18 mouse cellular contexts compared by ENCODE assay signal in the genomic region with DNA sequence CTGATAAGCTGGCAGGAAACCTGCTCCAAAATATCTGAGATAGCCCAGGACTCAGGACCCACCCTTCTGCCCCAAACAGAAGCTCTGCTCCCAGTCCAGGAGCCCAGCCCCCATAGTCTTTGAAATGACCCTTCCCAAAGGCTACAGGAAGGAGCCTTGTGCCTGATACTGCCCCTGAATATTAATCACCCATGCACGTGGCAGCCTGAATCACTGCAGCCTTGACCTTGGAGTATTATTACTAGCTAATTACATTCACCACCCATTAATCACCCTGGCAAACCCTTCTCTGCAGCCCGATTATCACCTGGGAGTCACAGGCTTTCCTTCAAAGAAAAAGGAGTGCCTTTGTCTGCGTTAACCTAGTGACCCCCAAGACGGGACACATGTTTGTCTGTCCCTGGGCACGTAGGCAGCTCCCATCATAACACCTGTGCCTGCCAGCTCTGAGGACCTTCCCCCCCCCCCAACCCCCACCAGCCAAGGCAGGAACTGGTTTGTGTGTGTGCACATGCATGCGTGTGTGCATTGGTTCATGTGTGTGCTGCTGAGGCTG. TPM values are rescaled to one million over a fixed set of nuclear protein-coding genes. Genes with fewer than 3 reads are reported as not detected.
DNase-seq lines count a peak whose midpoint lies in the region; ATAC-seq and TF ChIP-seq lines count a peak whose summit lies in the region.
"Had no signal": no experiment of that assay in that cellular context is flagged by ENCODE, and none has a peak within 500 bp of the region (broad histone marks: within the 10 kb centered on the region; RNA-seq: fewer than 3 reads in every experiment).

No protein-coding gene starts in this region.

- ATAC-seq in Patski = no peak

- no peak for TF ChIP-seq POLR2A in kidney, adult 2 months (IDR thresholded peaks at IDR 0.05; ENCODE audit: low read depth, low read length)
- no peak for TF ChIP-seq POLR2A in small intestine, adult 2 months (IDR thresholded peaks at IDR 0.05; ENCODE audit: low read depth, low read length)

- H3K4me3 ChIP-seq in kidney, adult 2 months (ENCODE audit: insufficient read depth, low read depth, low read length) = no peak overlapping the region
- no peak overlapping the region for H3K4me3 ChIP-seq in small intestine, adult 2 months (ENCODE audit: low read depth, low read length)
- H3K4me3 ChIP-seq in forebrain, embryonic 10.5 days = no peak overlapping the region
- H3K4me3 ChIP-seq in embryonic facial prominence, embryonic 10.5 days = no peak overlapping the region
- H3K4me3 ChIP-seq: embryonic facial prominence, embryonic 13.5 days; heart, embryonic 10.5 days had no signal

- H3K9me3 ChIP-seq in forebrain, embryonic 10.5 days = no peaks in the 10 kb centered on the region
- no peaks in the 10 kb centered on the region for H3K9me3 ChIP-seq in embryonic facial prominence, embryonic 10.5 days
- H3K9me3 ChIP-seq: embryonic facial prominence, embryonic 13.5 days; G1E; heart, embryonic 10.5 days had no signal

- no peaks in the 10 kb centered on the region for H3K36me3 ChIP-seq in kidney, adult 2 months (ENCODE audit: control insufficient read depth, insufficient read depth, low read length)
- H3K36me3 ChIP-seq in small intestine, adult 2 months (ENCODE audit: control insufficient read depth, insufficient read depth, low read length) = peaks cover 11% of the 10 kb centered on the region
- no peaks in the 10 kb centered on the region for H3K36me3 ChIP-seq in forebrain, embryonic 10.5 days (replicated peaks)
- no peaks in the 10 kb centered on the region for H3K36me3 ChIP-seq in embryonic facial prominence, embryonic 10.5 days (replicated peaks)
- H3K36me3 ChIP-seq: embryonic facial prominence, embryonic 13.5 days; heart, embryonic 10.5 days had no signal

- 41% methylated on average over 6 of the region's 6 CpGs for WGBS in kidney, adult 2 months
- 22% methylated on average over 6 of the region's 6 CpGs for WGBS in small intestine, adult 2 months
- WGBS in forebrain, embryonic 10.5 days = 66% methylated on average over 6 of the region's 6 CpGs
- WGBS in embryonic facial prominence, embryonic 10.5 days = 60% methylated on average over 6 of the region's 6 CpGs

- in situ Hi-C loops in Patski (cut with MboI; ENCODE audit: low pct_unique_long_range_greater_than_20kb) = no loop called here

- DNase-seq in kidney, adult 2 months = peak; percentile 30
- no peak for DNase-seq in kidney, postnatal 25 days
- DNase-seq in Patski (ENCODE audit: low read depth, low spot score) = peak; percentile 6
- DNase-seq in adrenal gland, postnatal 14 days = peak; percentile 56
- DNase-seq in forebrain, embryonic 10.5 days (ENCODE audit: extremely low spot score, low spot score) = no peak
- DNase-seq in embryonic facial prominence, embryonic 10.5 days (ENCODE audit: low spot score) = no peak
- DNase-seq: cerebellum, adult 11 months; cerebellum, postnatal 25 days; gastrocnemius, postnatal 25 days; heart, postnatal 14 days; midbrain, embryonic 14.5 days; right cerebral cortex, postnatal 4 days had no signal

- CTCF ChIA-PET in Patski (lab: Charles Lee) = interaction anchor here (1.2 to 1.5 kb wide), 2 partner anchors 11 to 80 kb away, joined by 3 to 4 read pairs; no protein-coding TSS in a partner anchor

- H3K4me1 ChIP-seq in kidney, adult 2 months (ENCODE audit: control insufficient read depth, insufficient read depth, low read length) = 0 out of 2 replicates have a peak, but pooled peaks cover 4% of the 10 kb centered on the region
- H3K4me1 ChIP-seq in small intestine, adult 2 months (ENCODE audit: control insufficient read depth, insufficient read depth, insufficient read length, low read length) = peaks cover 43% of the 10 kb centered on the region
- H3K4me1 ChIP-seq in forebrain, embryonic 10.5 days = peaks cover 19% of the 10 kb centered on the region
- H3K4me1 ChIP-seq in embryonic facial prominence, embryonic 10.5 days = peaks cover 15% of the 10 kb centered on the region
- H3K4me1 ChIP-seq: embryonic facial prominence, embryonic 13.5 days had no signal

- no peak for TF ChIP-seq CTCF in kidney, adult 2 months (conservative IDR thresholded peaks at IDR 0.05; ENCODE audit: insufficient read depth, insufficient read length, low read depth, low read length)
- TF ChIP-seq CTCF in Patski (IDR thresholded peaks at IDR 0.05) = no peak
- no peak for TF ChIP-seq CTCF in small intestine, adult 2 months (IDR thresholded peaks at IDR 0.05; ENCODE audit: extremely low read depth, insufficient read length, insufficient replicate concordance, low read depth, low read length)

- H3K27ac ChIP-seq in kidney, adult 2 months (ENCODE audit: insufficient read depth, low read depth, low read length) = no peak overlapping the region
- peak overlapping the region; percentile 94 for H3K27ac ChIP-seq in small intestine, adult 2 months (ENCODE audit: insufficient read depth, low read depth, low read length)
- no peak overlapping the region for H3K27ac ChIP-seq in forebrain, embryonic 10.5 days
- H3K27ac ChIP-seq in embryonic facial prominence, embryonic 10.5 days (replicated peaks) = no peak overlapping the region
- H3K27ac ChIP-seq: embryonic facial prominence, embryonic 13.5 days; heart, embryonic 10.5 days had no signal

- no peaks in the 10 kb centered on the region for H3K27me3 ChIP-seq in kidney, adult 2 months (replicated peaks; ENCODE audit: control insufficient read depth, insufficient read depth, low read length)
- H3K27me3 ChIP-seq in Patski = no peaks in the 10 kb centered on the region
- H3K27me3 ChIP-seq in small intestine, adult 2 months (ENCODE audit: control insufficient read depth, insufficient read depth, low read length) = no peaks in the 10 kb centered on the region
- H3K27me3 ChIP-seq in forebrain, embryonic 10.5 days (ENCODE audit: poor library complexity, severe bottlenecking) = no peaks in the 10 kb centered on the region
- no peaks in the 10 kb centered on the region for H3K27me3 ChIP-seq in embryonic facial prominence, embryonic 10.5 days (replicated peaks; ENCODE audit: low read depth, poor library complexity, severe bottlenecking)
- H3K27me3 ChIP-seq: embryonic facial prominence, embryonic 13.5 days had no signal

- POLR2A ChIA-PET in Patski (lab: Charles Lee) = interaction anchor here (0.9 kb wide), 1 partner anchor 14 kb away, joined by 3 read pairs; no protein-coding TSS in a partner anchor

RNA-seq across cellular contexts. Expression of a gene that starts 35.4 kb away (rescaled TPM):
- polyA plus RNA-seq in kidney, adult 2 months (2012; rRNA removed) = 19.6 and 22.4 TPM in 2 replicates
- 6.8 TPM for polyA plus RNA-seq in Patski (2021)
- 14.0 and 15.8 TPM in 2 replicates for total RNA-seq in adrenal gland, postnatal 14 days (2021)
- 23.2 and 34.2 TPM in 2 replicates for polyA plus RNA-seq in small intestine, adult 2 months (2012; rRNA removed)
- 0.90 and 1.0 TPM in 2 replicates for polyA plus RNA-seq in forebrain, embryonic 10.5 days (2016; fragmentation: Nextera tagmentation; extraction: Ambion mirVana)
- 1.1 and 1.6 TPM in 2 replicates for polyA plus RNA-seq in embryonic facial prominence, embryonic 10.5 days (2016; fragmentation: Nextera tagmentation; extraction: Ambion mirVana)

RNA-seq across cellular contexts. Expression of a gene that starts 41.1 kb away (rescaled TPM):
- polyA plus RNA-seq in kidney, adult 2 months (2012; rRNA removed) = 126 and 171 TPM in 2 replicates
- not detected for polyA plus RNA-seq in Patski (2021)
- total RNA-seq in adrenal gland, postnatal 14 days (2021) = not detected in 2 replicates
- 309 and 461 TPM in 2 replicates for polyA plus RNA-seq in small intestine, adult 2 months (2012; rRNA removed)
- not detected in 2 replicates for polyA plus RNA-seq in forebrain, embryonic 10.5 days (2016; fragmentation: Nextera tagmentation; extraction: Ambion mirVana)
- polyA plus RNA-seq in embryonic facial prominence, embryonic 10.5 days (2016; fragmentation: Nextera tagmentation; extraction: Ambion mirVana) = not detected in 2 replicates
- total RNA-seq: gastrocnemius, postnatal 25 days; left cerebral cortex, adult 8-10 months had no signal
- polyA plus RNA-seq: embryonic facial prominence, embryonic 13.5 days; G1E; limb, embryonic 14.5 days; midbrain, embryonic 14.5 days had no signal

Comparison
In these comparisons a context has a peak if more than half of its experiments do, and no peak if none do; other contexts are left out.
1. DNase-seq: peak in kidney, adult 2 months (single experiment), Patski (single experiment) and adrenal gland, postnatal 14 days (single experiment); none in kidney, postnatal 25 days (0 of 2), forebrain, embryonic 10.5 days (single experiment) and embryonic facial prominence, embryonic 10.5 days (single experiment).
2. RNA of a gene that starts 41.1 kb away (polyA plus RNA-seq): 309 to 461 TPM in small intestine, adult 2 months and 126 to 171 TPM in kidney, adult 2 months; not detected in Patski (single experiment), not detected in forebrain, embryonic 10.5 days and not detected in embryonic facial prominence, embryonic 10.5 days; every median in the first group is over 100 times any median in the second.